Mouse (Mus musculus) heart, embryonic 12.5 days (tissue): ENCODE results near the gene Asic1. TPM values are rescaled to one million over a fixed set of nuclear protein-coding genes. Genes with fewer than 3 reads are reported as not detected.

Source experiments
- ATAC-seq: fragments of 200-750 bp; cut with Nextera tagmentation; 2 replicates; pipeline ENCODE4 v1.8.0; 2017; ENCODE audit warnings: moderate TSS enrichment, moderate library complexity; ENCODE audit not compliant: insufficient number of reproducible peaks, low FRiP score
- H3K27ac ChIP-seq: fragments of 300-500 bp; sonication (generic); 2 replicates; pipeline ENCODE4 v1.5.1; 2016; ENCODE audit warnings: mild to moderate bottlenecking, moderate library complexity; ENCODE audit not compliant: poor library complexity, severe bottlenecking
- H3K27me3 ChIP-seq: fragments of 300-500 bp; sonication (generic); replicated peaks from 2 replicates; pipeline ENCODE4 v1.6.1; 2016; ENCODE audit warnings: mild to moderate bottlenecking, moderate library complexity
- H3K36me3 ChIP-seq: fragments of 300-500 bp; sonication (generic); 2 replicates; pipeline ENCODE4 v1.6.1; 2016; ENCODE audit warnings: mild to moderate bottlenecking, moderate library complexity
- H3K4me1 ChIP-seq: fragments of 300-500 bp; sonication (generic); replicated peaks from 2 replicates; pipeline ENCODE4 v1.6.1; 2016; ENCODE audit warnings: mild to moderate bottlenecking
- H3K4me2 ChIP-seq: fragments of 300-500 bp; sonication (generic); 2 replicates; pipeline ENCODE4 v1.6.1; 2016; ENCODE audit warnings: mild to moderate bottlenecking, moderate library complexity
- H3K4me3 ChIP-seq: fragments of 300-500 bp; sonication (generic); 2 replicates; pipeline ENCODE4 v1.5.1; 2016; ENCODE audit warnings: mild to moderate bottlenecking
- H3K9ac ChIP-seq: fragments of 300-500 bp; sonication (generic); 2 replicates; pipeline ENCODE4 v1.6.1; 2016; ENCODE audit warnings: mild to moderate bottlenecking, moderate library complexity
- H3K9me3 ChIP-seq: fragments of 300-500 bp; sonication (generic); replicated peaks from 2 replicates; pipeline ENCODE4 v1.6.1; 2016; ENCODE audit warnings: mild to moderate bottlenecking, moderate library complexity
- WGBS: fragments of 180-500 bp; shearing (Covaris S2); methylation state at CpG from one replicate; pipeline ENCODE4 v1.1.7; 2016; 5-methylcytosine and 5-hydroxymethylcytosine counted together
- polyA plus RNA-seq: library from polyadenylated mRNA; unstranded; fragments of >200 nt; fragmentation: Nextera tagmentation; extraction: Ambion mirVana; gene quantifications from 2 replicates; pipeline ENCODE4 v1.2.1, GENCODE M21; 2016

Gene Asic1
- polyA plus RNA-seq: 2.6 and 3.2 TPM in 2 replicates

DNA sequence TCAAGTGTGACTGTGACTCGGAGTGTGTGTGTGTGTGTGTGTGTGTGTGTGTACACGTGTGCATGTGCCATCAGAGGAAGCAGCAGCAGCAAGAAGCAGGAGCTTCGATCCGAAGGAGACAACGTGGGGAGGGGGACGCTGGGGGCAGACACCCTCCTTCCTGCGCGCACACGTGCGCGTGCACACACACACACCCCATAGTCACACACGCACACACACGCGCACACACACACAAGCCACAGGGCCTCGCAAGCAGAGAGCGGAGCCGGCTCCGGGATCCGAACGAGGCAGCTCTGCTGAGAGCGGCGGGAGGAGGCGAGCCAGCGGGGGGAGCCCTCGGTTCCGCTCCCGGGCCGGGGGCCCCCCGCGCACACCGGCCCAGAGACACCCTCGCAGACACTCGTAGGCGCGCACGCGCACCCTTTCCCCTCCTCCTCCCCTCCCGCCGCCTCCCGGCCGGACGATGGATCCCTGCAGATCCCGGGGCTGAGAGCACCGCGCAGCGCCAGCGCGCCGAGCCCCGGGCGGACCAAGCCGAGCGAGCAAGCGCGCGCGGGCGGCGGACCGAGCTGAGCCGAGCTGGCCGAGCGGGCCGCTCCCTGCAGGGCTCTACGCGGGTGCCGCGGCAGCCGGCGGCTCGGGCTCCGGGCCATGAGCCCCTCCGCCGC, at the start of gene Asic1:
Gene Asic1 (plus strand): TSS at position 215 of the 668 bp plus-strand sequence.
- WGBS: under 1% methylated on average over 52 of the region's 74 CpGs
- H3K36me3 ChIP-seq: no peaks in the 10 kb centered on the region
- no peak within 1 kb of the TSS for H3K27ac ChIP-seq
- H3K4me3 ChIP-seq: peak within 1 kb of the TSS; percentile 57
- H3K27me3 ChIP-seq: peaks cover 89% of the 10 kb centered on the region
- peak within 1 kb of the TSS; percentile 72 for H3K9ac ChIP-seq
- peak within 1 kb of the TSS; percentile 98 for H3K4me2 ChIP-seq
- ATAC-seq: peak; percentile 54; the same call in 1 of the 2 replicates
- no peaks in the 10 kb centered on the region for H3K9me3 ChIP-seq
- peaks cover 25% of the 10 kb centered on the region for H3K4me1 ChIP-seq

DNA sequence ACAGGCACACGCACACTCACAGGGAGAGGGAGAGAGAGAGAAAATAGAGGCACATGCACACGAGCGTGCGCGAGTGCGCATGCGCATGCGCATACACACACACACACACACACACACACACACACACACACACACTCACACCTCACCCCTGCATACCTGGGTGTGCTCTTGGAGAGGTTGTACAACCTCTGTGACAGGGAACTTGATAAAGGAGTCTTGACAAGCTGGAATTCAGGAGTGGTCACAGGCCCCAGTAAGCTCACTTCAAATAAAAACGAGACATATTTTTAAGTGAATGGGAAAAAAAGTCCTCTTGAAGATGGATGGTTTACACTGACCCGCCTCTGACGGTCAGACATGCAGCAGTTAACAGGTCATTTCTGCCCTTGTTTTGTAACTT, 48.1 kb upstream of the Asic1 start:
- no peak overlapping the region for H3K27ac ChIP-seq
- H3K36me3 ChIP-seq: peaks cover 75% of the 10 kb centered on the region
- 89% methylated on average over 10 of the region's 11 CpGs for WGBS
- no peak for ATAC-seq
- H3K4me2 ChIP-seq: no peak overlapping the region
- no peaks in the 10 kb centered on the region for H3K4me1 ChIP-seq
- H3K9ac ChIP-seq: no peak overlapping the region
- no peak overlapping the region for H3K4me3 ChIP-seq
- no peaks in the 10 kb centered on the region for H3K27me3 ChIP-seq
- no peaks in the 10 kb centered on the region for H3K9me3 ChIP-seq

DNA sequence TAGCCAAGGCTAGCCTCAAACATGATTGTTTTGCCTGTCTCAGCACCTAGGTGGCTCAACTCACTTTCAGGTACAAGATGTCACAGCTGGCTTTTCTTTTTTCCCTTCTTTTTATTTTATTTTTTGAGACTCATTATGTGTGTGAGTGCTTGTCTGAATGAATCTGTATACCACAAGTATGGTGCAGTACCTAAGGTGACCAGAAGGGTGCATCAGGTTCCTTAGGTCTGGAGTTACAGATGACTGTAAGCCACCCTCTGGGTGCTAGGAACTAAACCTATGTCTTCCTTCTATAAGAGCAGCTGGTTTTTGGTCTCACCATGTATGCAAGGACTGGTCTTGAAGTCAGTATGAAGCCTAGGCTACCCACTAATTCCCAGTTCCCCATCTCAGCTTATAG, 38.5 kb upstream of the Asic1 start:
- Histone ChIP-seq H3K4me2 (no peak overlapping the region), H3K4me1 (no peaks in the 10 kb centered on the region), H3K9ac (no peak overlapping the region), H3K9me3 (peaks cover 2% of the 10 kb centered on the region; the same call in 1 of the 2 replicates), H3K27me3 (no peaks in the 10 kb centered on the region), H3K27ac (no peak overlapping the region), H3K36me3 (peaks cover 92% of the 10 kb centered on the region), H3K4me3 (no peak overlapping the region)
- ATAC-seq: no peak

DNA sequence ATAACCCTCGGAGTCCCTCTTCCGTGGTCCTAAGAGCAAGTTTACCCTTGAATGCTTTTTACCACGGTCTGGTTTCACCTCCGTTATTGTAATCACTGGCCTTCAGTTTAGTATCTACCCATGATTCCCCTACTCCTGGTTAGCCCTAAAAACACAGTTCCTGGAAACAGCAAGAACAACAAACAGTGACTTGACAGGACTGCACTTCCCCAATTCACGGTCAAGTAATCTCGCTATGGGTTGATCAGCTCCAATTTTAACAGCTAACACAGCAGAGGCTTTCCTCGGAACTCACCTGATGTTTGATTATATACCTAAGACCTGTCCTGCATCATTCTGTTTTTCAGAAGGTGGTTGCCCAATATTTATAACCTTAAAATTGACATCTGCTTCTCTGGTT, 35.5 kb upstream of the Asic1 start:
- H3K9ac ChIP-seq: no peak overlapping the region
- no peaks in the 10 kb centered on the region for H3K27me3 ChIP-seq
- H3K4me1 ChIP-seq: no peaks in the 10 kb centered on the region
- ATAC-seq: no peak
- peaks cover 94% of the 10 kb centered on the region for H3K36me3 ChIP-seq
- H3K9me3 ChIP-seq: peaks cover 2% of the 10 kb centered on the region; the same call in 1 of the 2 replicates
- 91% methylated on average over 7 of the region's 7 CpGs for WGBS
- H3K4me3 ChIP-seq: no peak overlapping the region
- H3K27ac ChIP-seq: no peak overlapping the region
- no peak overlapping the region for H3K4me2 ChIP-seq

DNA sequence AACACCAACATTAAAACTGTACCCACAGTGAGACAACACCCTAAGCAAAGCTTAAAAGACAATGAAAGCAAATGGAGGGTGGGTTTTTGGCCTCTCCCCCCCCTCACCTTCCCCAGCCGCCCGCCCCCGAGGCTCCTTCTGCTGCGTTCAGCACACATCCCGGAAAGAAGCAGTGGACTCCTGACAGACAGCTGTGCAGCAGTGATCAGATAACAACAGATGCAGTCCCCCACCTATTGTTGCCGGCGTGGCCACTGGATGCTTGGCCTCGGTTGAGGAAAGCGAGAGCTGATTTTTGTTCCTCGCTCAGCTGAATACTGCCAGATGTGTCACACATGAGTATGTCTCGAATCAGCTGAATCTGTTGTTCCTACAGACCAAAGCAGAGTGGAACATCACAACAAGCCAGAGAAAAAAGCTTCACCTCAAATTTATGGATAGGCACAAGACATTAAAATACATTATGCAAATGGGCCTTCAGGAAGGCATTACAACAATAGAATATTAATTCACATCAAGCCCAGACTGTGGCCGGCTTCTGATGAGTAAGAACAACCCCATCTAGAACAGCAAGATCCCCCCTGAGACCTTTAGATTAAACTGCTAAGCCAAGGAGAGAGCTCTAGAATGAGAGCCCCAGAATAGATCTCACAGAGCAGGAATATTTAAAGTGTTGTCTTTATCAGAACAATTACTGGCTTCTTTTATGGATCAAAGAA, 32.6 kb upstream of the Asic1 start:
- no peak for ATAC-seq
- Histone ChIP-seq H3K27me3 (no peaks in the 10 kb centered on the region), H3K9me3 (no peaks in the 10 kb centered on the region; the same call in 1 of the 2 replicates), H3K9ac (no peak overlapping the region), H3K27ac (no peak overlapping the region), H3K4me1 (no peaks in the 10 kb centered on the region), H3K36me3 (peaks cover 90% of the 10 kb centered on the region), H3K4me2 (no peak overlapping the region), H3K4me3 (no peak overlapping the region)
- WGBS: 81% methylated on average over 12 of the region's 12 CpGs

DNA sequence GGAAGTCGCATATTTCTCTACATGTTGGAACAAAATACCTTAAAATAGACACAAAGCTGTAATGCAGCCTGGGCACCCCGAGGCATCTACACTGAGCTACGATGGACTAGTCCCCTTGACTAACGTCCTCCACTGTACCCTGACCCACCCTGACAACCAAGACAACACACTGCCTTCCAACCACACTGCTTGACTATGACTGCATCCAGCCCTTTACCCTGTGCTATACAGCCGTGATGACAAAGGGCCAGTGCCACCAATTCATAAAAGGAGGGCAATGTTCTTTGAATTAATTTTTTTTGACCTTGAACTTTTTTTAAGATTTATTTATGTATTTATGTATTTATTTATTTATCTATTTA, 32.1 kb upstream of the Asic1 start:
- 85% methylated on average over 5 of the region's 5 CpGs for WGBS
- H3K9me3 ChIP-seq: no peaks in the 10 kb centered on the region
- ATAC-seq: no peak
- no peak overlapping the region for H3K9ac ChIP-seq
- no peak overlapping the region for H3K4me3 ChIP-seq
- no peak overlapping the region for H3K27ac ChIP-seq
- no peaks in the 10 kb centered on the region for H3K4me1 ChIP-seq
- no peak overlapping the region for H3K4me2 ChIP-seq
- peaks cover 87% of the 10 kb centered on the region for H3K36me3 ChIP-seq
- no peaks in the 10 kb centered on the region for H3K27me3 ChIP-seq

DNA sequence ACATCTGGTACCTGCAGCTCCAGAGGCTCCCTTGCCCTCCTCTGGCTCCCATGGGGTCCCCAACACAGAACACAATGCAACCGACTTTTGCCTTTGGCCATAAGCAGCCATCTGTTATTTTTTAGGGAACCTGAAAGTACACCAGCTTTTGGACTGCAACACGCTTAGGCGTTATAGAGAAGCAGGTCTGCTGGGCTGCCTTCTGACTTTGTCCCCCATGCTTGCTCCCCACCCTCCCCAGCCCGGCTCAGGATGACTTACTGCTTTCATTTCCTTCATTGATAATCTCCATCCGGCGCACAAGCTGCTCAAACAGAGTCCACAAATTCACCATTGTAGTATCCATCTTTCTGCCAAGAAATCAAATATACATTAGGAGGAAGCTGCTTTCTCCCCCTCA, 27.5 kb upstream of the Asic1 start:
- ATAC-seq: no peak
- no peaks in the 10 kb centered on the region for H3K27me3 ChIP-seq
- H3K36me3 ChIP-seq: peaks cover 45% of the 10 kb centered on the region
- no peak overlapping the region for H3K4me3 ChIP-seq
- no peak overlapping the region for H3K9ac ChIP-seq
- peaks cover 33% of the 10 kb centered on the region for H3K4me1 ChIP-seq
- H3K9me3 ChIP-seq: no peaks in the 10 kb centered on the region
- H3K4me2 ChIP-seq: no peak overlapping the region
- WGBS: 75% methylated on average over 6 of the region's 6 CpGs
- H3K27ac ChIP-seq: no peak overlapping the region

DNA sequence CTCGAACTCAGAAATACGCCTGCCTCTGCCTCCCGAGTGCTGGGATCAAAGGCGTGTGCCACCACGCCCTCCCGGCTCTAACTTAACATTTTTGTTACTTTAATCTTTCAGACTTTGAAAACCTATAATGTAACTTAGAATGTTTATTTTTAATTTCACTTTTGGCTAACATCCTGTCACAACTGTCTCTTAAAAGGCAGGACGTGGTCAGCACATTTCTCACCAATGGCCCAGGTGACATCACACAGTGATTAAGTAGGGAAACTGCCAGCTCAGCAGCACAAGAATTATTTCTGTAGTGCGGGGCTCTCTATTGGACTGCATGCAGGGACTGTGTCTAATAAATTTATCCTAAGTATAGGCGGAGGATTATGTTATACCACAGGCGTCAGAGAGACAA, 26.3 kb upstream of the Asic1 start:
- ATAC-seq: no peak
- H3K9ac ChIP-seq: no peak overlapping the region
- no peak overlapping the region for H3K4me3 ChIP-seq
- H3K4me2 ChIP-seq: no peak overlapping the region
- peaks cover 35% of the 10 kb centered on the region for H3K36me3 ChIP-seq
- no peaks in the 10 kb centered on the region for H3K9me3 ChIP-seq
- peaks cover 43% of the 10 kb centered on the region for H3K4me1 ChIP-seq
- no peaks in the 10 kb centered on the region for H3K27me3 ChIP-seq
- H3K27ac ChIP-seq: no peak overlapping the region; the same call in 1 of the 2 replicates
- 82% methylated on average over 10 of the region's 10 CpGs for WGBS

DNA sequence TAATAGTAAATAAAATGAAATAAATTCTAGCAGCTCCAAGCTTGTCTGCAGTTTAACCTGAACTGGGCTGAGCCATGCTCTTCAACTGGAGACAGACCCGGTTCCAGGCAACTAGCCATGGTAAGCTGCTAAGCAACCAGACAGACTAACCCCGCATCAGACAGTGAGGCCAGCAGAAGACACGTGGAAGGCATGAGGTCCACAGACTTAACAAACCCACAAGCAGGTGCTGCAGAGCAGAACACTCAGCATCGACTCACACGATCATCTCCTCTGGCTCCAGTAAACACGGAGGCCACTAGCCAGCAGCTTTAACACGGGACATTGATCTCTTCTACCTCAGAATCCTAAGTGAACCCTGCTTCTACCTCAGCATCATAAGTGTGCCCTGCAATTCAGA, 25.4 kb upstream of the Asic1 start:
- H3K4me2 ChIP-seq: no peak overlapping the region
- H3K27me3 ChIP-seq: no peaks in the 10 kb centered on the region
- H3K9ac ChIP-seq: no peak overlapping the region
- no peak overlapping the region for H3K27ac ChIP-seq
- no peak overlapping the region for H3K4me3 ChIP-seq
- H3K9me3 ChIP-seq: no peaks in the 10 kb centered on the region
- H3K36me3 ChIP-seq: peaks cover 25% of the 10 kb centered on the region
- H3K4me1 ChIP-seq: peaks cover 52% of the 10 kb centered on the region
- 75% methylated on average over 7 of the region's 7 CpGs for WGBS
- no peak for ATAC-seq

DNA sequence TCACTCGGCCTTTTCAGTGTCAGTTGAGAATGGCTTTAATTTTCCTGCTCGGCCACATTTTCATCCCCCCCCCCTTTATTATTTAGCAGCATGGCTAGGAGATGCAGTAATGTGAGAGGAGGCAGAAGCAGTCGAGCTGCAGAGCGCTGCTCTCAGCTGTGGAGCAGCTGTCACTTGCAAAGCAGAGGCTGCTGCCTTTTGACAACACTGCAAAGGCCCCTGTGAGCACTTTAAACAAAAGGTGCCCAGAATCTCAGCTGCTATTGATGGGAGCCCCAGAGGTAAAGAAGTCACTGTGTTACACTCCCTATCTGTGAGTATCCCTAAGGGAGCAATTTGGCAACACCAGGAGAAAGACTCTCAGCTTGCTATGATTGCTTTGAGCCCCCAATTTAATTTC, 21.8 kb upstream of the Asic1 start:
- 21% methylated on average over 4 of the region's 4 CpGs for WGBS
- Histone ChIP-seq H3K4me1 (peaks cover 63% of the 10 kb centered on the region), H3K9me3 (no peaks in the 10 kb centered on the region), H3K4me3 (no peak overlapping the region; the same call in 1 of the 2 replicates), H3K27ac (peak overlapping the region; percentile 56; the same call in 1 of the 2 replicates), H3K27me3 (no peaks in the 10 kb centered on the region), H3K4me2 (peak overlapping the region; percentile 51), H3K36me3 (no peaks in the 10 kb centered on the region), H3K9ac (peak overlapping the region; percentile 34; the same call in 1 of the 2 replicates)
- no peak for ATAC-seq

DNA sequence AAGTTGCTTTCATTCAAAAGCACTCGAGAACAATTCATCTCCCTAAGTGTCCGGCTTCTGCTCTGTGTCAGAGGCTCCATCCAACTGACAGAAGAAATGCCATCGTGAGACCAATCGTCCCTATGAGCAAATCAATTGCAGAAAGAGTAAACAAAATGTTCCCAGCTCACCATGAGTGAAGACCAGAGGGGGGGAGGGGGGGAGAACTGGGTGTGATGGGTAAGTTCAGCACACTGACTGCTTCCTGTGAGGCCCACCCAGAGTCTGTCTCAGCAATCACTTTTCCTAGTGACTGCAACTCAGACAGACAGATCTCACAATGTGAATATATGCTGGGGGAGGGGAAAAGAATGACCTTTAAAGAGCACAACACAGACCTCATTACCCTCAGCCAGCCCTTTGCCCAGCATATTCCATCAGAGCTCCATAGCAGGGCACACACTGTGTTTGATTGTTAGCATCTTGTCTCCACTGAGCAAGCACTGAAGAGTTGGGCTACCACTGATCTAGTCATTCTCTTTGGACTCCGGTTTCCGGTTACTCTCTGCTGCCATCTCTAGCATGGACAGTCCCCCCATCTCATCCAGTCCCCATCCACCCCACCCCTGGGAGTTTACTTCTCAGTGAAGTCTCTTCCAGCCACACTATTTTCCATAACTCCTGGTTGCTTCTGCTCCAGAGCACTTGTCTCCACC, 21.0 kb upstream of the Asic1 start:
- Histone ChIP-seq H3K27ac (peak overlapping the region; percentile 48; the same call in 1 of the 2 replicates), H3K4me1 (peaks cover 68% of the 10 kb centered on the region), H3K9ac (peak overlapping the region; percentile 44), H3K36me3 (no peaks in the 10 kb centered on the region), H3K27me3 (peaks cover 3% of the 10 kb centered on the region), H3K9me3 (no peaks in the 10 kb centered on the region), H3K4me2 (peak overlapping the region; percentile 90), H3K4me3 (peak overlapping the region; percentile 82)
- 21% methylated on average over 6 of the region's 6 CpGs for WGBS
- no peak for ATAC-seq
